Mouse (Mus musculus): Measurements from ENCODE around the gene Usp34.
"Not testable (repeated sequence)": the region's sequence is repeated elsewhere in the genome, so short reads cannot be mapped to it uniquely, and the experiment has no call there.

The Usp34 gene

GRCm38 (mm10) chr11:23497718-23498509, 191.2 kb downstream of the Usp34 start, which contains the start of gene Ahsa2:
Gene Ahsa2, minus strand, starts transcription at chr11:23498030.
- DNase-seq (ENCODE audit: extremely low read depth, low read depth): peak; percentile 63

GRCm38 (mm10) chr11:23498609-23499008, 191.9 kb downstream of the Usp34 start:
- no peak for DNase-seq (ENCODE audit: extremely low read depth, low read depth)

GRCm38 (mm10) chr11:23504801-23505200, 198.1 kb downstream of the Usp34 start:
- DNase-seq (ENCODE audit: extremely low read depth, low read depth): not testable (repeated sequence)

GRCm38 (mm10) chr11:23514785-23515184, 208.1 kb downstream of the Usp34 start:
- not testable (repeated sequence) for DNase-seq (ENCODE audit: extremely low read depth, low read depth)

GRCm38 (mm10) chr11:23515315-23515714, 208.6 kb downstream of the Usp34 start:
- no peak for DNase-seq (ENCODE audit: extremely low read depth, low read depth)

GRCm38 (mm10) chr11:23518981-23519380, 212.3 kb downstream of the Usp34 start:
- no peak for DNase-seq (ENCODE audit: extremely low read depth, low read depth)

GRCm38 (mm10) chr11:23520473-23521205, 213.9 kb downstream of the Usp34 start, which contains the start of gene 1700093K21Rik:
Gene 1700093K21Rik, minus strand, starts transcription at chr11:23521155.
- DNase-seq (ENCODE audit: extremely low read depth, low read depth): no peak

- no peak for DNase-seq (ENCODE audit: extremely low read depth, low read depth)
Measured at GRCm38 (mm10) chr11:23537446-23537845, 230.8 kb downstream of the Usp34 start.
